Mouse (Mus musculus): ENCODE measurements around the gene Slc12a4. TPM values are rescaled to one million over a fixed set of nuclear protein-coding genes. Genes with fewer than 3 reads are reported as not detected.
A peak's percentile ranks its signal among the peaks of the same experiment; 100 is the strongest.

The Slc12a4 gene
- polyA plus RNA-seq, 1 experiment from 2014 or later: 10.1 TPM

DNA sequence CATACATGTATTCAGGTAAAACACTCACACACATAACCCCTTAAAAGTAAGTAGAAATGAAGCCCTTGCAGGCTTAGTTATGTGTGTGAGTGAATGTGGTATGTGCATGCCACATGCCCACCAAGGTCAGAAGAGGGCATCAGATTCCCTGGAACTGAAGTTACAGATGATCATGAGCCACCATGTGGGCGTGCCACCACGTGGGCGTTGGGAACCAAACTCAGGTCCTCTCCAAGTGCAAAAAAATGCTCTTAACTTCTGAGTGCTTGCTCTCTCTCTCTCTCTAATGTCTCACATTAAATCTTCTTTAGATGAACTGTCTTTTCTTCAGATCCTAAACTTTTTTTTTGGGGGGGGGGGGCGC, 27.6 kb downstream of the Slc12a4 start, which contains the start of gene Psmb10:
TSS of gene Psmb10 (minus strand) at position 139 of the 364 bp plus-strand sequence.
- H3K9me3 ChIP-seq: no peaks in the 10 kb centered on the region
- H3K4me1 ChIP-seq: peaks cover 22% of the 10 kb centered on the region
- H3K27me3 ChIP-seq: no peaks in the 10 kb centered on the region
- WGBS: 40% methylated on average over 4 of the region's 4 CpGs
- no peak for ATAC-seq (replicated peaks)
- H3K9ac ChIP-seq (replicated peaks): peak within 1 kb of the TSS; percentile 84
- H3K27ac ChIP-seq (replicated peaks): peak within 1 kb of the TSS; percentile 86
- H3K4me3 ChIP-seq: peak within 1 kb of the TSS; percentile 81
- H3K36me3 ChIP-seq: no peaks in the 10 kb centered on the region
- H3K4me2 ChIP-seq (replicated peaks): peak within 1 kb of the TSS; percentile 86

DNA sequence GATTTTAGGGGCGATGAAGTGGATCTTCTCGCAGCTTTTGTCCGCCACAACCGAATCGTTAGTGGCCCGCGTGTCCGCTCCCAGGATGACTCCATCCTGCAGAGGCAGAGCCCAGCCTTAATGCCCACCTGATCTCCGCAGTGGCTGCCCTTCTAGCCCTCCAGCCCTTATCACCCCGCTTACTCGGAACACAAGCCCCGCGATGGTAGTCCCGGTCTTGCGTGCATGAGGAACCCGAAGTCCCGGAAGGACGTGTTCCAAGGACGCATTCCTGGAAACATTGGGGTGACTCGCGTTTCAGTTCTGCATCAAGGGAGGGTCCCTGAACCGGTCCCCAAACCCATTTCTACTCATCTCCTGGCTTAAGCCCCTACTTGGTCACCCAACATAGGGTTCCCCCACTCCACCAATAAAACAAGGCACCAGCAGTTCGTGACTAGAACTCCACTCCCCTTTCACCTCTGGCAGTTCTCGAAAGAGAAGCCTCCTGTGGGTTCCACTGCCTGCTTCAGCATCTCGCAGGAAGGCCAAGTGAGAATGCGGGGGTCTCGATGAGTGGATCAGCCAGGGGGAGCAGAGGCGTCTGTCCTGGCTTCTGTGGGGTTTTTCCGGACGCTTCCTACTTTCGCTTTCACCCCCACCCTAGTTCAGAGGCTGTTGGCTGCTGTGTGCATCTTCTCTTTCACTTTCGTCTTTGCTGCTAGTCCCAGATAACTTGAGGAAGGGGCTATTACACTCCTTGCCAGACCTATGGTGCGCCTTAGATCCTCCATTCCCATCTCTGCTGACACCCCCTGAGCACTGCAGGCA, 28.2 kb downstream of the Slc12a4 start:
- H3K36me3 ChIP-seq: no peaks in the 10 kb centered on the region
- peak overlapping the region; percentile 86 for H3K27ac ChIP-seq (replicated peaks)
- peak overlapping the region; percentile 86 for H3K4me2 ChIP-seq (replicated peaks)
- no peaks in the 10 kb centered on the region for H3K9me3 ChIP-seq
- peak overlapping the region; percentile 81 for H3K4me3 ChIP-seq
- H3K4me1 ChIP-seq: peaks cover 22% of the 10 kb centered on the region
- no peaks in the 10 kb centered on the region for H3K27me3 ChIP-seq
- 3% methylated on average over 33 of the region's 33 CpGs for WGBS
- peak; percentile 44 for ATAC-seq (replicated peaks)
- H3K9ac ChIP-seq (replicated peaks): peak overlapping the region; percentile 84

DNA sequence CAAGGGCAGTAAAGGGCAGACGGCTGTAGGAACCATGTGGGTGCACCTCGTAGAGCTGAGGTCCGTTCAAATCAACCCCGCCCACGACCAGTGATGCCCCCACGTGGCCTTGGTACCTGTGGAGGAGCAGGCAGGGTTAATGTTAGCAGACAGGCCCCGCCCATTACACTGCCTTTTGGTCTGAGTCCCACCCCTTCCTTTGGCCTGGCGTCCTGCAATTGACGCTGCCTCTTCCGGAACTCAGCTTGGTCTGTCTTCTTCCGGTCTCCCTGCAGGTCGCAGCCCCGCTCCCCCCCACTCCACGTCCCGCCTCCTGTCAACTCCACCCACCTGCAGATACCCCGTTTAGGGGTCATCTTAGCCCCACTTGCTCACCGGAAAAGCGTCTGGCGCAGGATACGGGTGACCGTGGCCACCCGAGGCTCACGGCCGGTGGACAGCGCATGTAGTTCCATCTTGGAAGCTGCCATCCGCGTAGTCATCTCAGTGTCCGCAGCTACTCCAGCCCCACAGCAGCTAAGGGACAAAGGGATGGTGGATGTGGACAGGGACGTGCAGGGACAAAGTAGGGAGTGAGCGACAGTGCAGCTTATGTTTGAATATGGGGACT, 28.9 kb downstream of the Slc12a4 start:
- H3K4me1 ChIP-seq: peaks cover 22% of the 10 kb centered on the region
- peak overlapping the region; percentile 81 for H3K4me3 ChIP-seq
- H3K9me3 ChIP-seq: no peaks in the 10 kb centered on the region
- peaks cover 4% of the 10 kb centered on the region; the same call in 1 of the 2 replicates for H3K36me3 ChIP-seq
- H3K27me3 ChIP-seq: no peaks in the 10 kb centered on the region
- ATAC-seq (replicated peaks): peak; percentile 88
- peak overlapping the region; percentile 84 for H3K9ac ChIP-seq (replicated peaks)
- H3K27ac ChIP-seq (replicated peaks): peak overlapping the region; percentile 86
- H3K4me2 ChIP-seq (replicated peaks): peak overlapping the region; percentile 86
- WGBS: under 1% methylated on average over 30 of the region's 30 CpGs

- Histone ChIP-seq H3K27me3 (no peaks in the 10 kb centered on the region), H3K4me2 (replicated peaks) (peak overlapping the region; percentile 86), H3K4me3 (peak overlapping the region; percentile 81), H3K9ac (replicated peaks) (peak overlapping the region; percentile 84), H3K4me1 (peaks cover 22% of the 10 kb centered on the region), H3K27ac (replicated peaks) (peak overlapping the region; percentile 86; the same call in 1 of the 2 replicates), H3K36me3 (peaks cover 4% of the 10 kb centered on the region; the same call in 1 of the 2 replicates), H3K9me3 (no peaks in the 10 kb centered on the region)
- ATAC-seq (replicated peaks): no peak
- 28% methylated on average over 7 of the region's 7 CpGs for WGBS
These were observed 29.9 kb downstream of the Slc12a4 start for GRCm38 (mm10) chr8:105935863-105936603.

DNA sequence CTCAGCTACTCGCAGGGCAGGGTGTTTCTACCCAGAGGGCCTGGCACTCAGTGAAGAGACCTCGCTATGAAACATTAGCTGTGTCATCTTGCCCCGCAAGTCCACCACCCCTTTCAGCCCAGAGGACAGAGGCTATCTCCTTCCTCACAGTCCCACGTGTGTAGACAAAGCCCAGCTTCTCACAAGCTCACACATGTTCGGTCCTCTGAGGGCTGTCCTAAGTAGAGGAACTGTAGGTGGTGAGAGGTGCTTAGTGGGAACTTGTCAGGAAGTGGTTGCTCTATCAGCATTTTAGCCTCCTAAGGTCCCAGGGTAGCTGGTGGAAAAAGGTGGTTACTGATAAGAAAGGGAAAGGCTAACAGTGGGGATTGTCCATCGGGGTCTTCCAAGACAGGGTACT, 30.8 kb downstream of the Slc12a4 start:
- Histone ChIP-seq H3K36me3 (peaks cover 4% of the 10 kb centered on the region; the same call in 1 of the 2 replicates), H3K4me1 (peaks cover 26% of the 10 kb centered on the region), H3K27ac (replicated peaks) (no peak overlapping the region), H3K9me3 (no peaks in the 10 kb centered on the region), H3K27me3 (no peaks in the 10 kb centered on the region), H3K9ac (replicated peaks) (no peak overlapping the region), H3K4me2 (replicated peaks) (no peak overlapping the region), H3K4me3 (no peak overlapping the region)
- WGBS: 87% methylated on average over 6 of the region's 6 CpGs
- ATAC-seq (replicated peaks): no peak

DNA sequence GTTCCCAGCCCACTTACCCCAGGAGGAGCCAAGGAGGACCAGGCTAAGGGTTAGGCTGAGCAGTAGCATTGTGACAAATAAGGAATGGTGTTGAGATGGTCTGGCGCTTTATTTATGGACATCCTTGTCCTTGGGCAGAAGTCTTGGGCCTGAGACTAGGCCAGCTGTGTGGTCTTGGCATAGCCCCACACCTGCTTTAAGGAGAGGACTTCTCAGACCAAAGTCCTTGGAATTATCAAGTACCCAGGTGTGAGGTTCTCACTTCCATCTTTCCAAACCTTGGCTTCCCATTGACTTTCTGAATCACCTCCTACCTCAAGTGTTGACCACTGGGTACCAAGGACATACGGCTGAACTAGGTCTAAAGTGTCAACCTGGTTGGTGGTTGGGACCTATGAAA, 32.1 kb downstream of the Slc12a4 start, which contains the start of gene Ctrl:
TSS of gene Ctrl (minus strand) at position 101 of the 400 bp plus-strand sequence.
- Histone ChIP-seq H3K27ac (replicated peaks) (no peak within 1 kb of the TSS), H3K4me2 (replicated peaks) (no peak within 1 kb of the TSS), H3K36me3 (peaks cover 4% of the 10 kb centered on the region; the same call in 1 of the 2 replicates), H3K9me3 (no peaks in the 10 kb centered on the region), H3K27me3 (no peaks in the 10 kb centered on the region), H3K4me1 (peaks cover 27% of the 10 kb centered on the region), H3K4me3 (no peak within 1 kb of the TSS), H3K9ac (replicated peaks) (no peak within 1 kb of the TSS)
- WGBS: 98% methylated on average over 2 of the region's 2 CpGs
- no peak for ATAC-seq (replicated peaks)

- WGBS: 93% methylated on average over 11 of the region's 11 CpGs
- Histone ChIP-seq H3K27ac (replicated peaks) (no peak overlapping the region), H3K27me3 (no peaks in the 10 kb centered on the region), H3K4me2 (replicated peaks) (no peak overlapping the region), H3K9ac (replicated peaks) (no peak overlapping the region), H3K4me1 (peaks cover 18% of the 10 kb centered on the region), H3K9me3 (no peaks in the 10 kb centered on the region), H3K4me3 (no peak overlapping the region), H3K36me3 (peaks cover 4% of the 10 kb centered on the region; the same call in 1 of the 2 replicates)
- ATAC-seq (replicated peaks): no peak
These were observed 33.4 kb downstream of the Slc12a4 start for GRCm38 (mm10) chr8:105932525-105932924.

DNA sequence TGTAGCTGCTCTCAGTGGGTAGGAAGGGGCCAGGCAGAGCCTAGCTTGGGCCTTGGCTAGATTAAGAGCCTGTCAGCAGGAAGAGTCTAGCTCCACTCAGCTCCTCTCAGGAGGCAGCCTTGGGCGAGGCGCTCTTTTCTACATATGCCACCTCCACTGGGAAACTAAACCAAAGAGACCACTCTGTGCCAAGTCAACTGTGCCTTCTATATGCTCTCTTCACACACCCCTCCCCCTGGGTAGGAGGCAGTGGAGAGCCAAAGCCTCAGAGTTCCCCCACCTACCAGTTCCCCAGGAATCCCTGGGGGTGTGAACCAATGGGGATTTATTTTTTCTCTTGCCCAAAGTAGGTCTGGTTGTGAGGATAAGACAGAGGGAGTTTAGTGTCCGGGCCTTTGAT, 34.6 kb downstream of the Slc12a4 start:
- peaks cover 4% of the 10 kb centered on the region; the same call in 1 of the 2 replicates for H3K36me3 ChIP-seq
- no peaks in the 10 kb centered on the region for H3K27me3 ChIP-seq
- no peak overlapping the region for H3K9ac ChIP-seq (replicated peaks)
- WGBS: 84% methylated on average over 3 of the region's 3 CpGs
- H3K4me2 ChIP-seq (replicated peaks): no peak overlapping the region
- H3K9me3 ChIP-seq: no peaks in the 10 kb centered on the region
- no peak overlapping the region for H3K27ac ChIP-seq (replicated peaks)
- H3K4me1 ChIP-seq: peaks cover 13% of the 10 kb centered on the region
- no peak overlapping the region for H3K4me3 ChIP-seq
- no peak for ATAC-seq (replicated peaks)

DNA sequence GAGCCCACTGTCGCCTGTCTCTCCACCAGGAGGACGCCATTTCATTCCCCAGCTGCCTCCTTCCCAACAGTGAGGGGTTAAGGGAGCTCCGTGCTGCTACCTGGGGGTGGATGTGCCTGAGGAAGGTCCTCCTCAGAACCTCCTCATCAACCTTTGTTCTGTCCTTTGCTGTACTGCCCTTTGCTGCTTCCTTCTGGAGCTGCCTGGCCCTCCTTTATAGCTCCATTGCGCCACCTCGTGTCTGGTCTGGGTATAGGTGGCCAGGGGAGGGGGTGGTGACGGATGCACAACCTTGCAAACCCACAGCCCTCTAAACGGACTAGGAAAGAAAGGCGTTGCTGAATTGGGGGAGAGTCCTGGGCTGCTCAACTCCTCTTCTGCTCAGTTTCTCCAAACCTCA, 35.3 kb downstream of the Slc12a4 start:
- Histone ChIP-seq H3K27me3 (no peaks in the 10 kb centered on the region), H3K4me3 (no peak overlapping the region), H3K4me1 (peaks cover 6% of the 10 kb centered on the region), H3K4me2 (replicated peaks) (no peak overlapping the region), H3K27ac (replicated peaks) (peak overlapping the region; percentile 58; the same call in 1 of the 2 replicates), H3K9me3 (no peaks in the 10 kb centered on the region), H3K9ac (replicated peaks) (0 out of 2 replicates have a peak overlapping the region, but pooled peaks have one; percentile 9), H3K36me3 (peaks cover 4% of the 10 kb centered on the region; the same call in 1 of the 2 replicates)
- WGBS: 11% methylated on average over 8 of the region's 8 CpGs
- peak; percentile 67 for ATAC-seq (replicated peaks)

DNA sequence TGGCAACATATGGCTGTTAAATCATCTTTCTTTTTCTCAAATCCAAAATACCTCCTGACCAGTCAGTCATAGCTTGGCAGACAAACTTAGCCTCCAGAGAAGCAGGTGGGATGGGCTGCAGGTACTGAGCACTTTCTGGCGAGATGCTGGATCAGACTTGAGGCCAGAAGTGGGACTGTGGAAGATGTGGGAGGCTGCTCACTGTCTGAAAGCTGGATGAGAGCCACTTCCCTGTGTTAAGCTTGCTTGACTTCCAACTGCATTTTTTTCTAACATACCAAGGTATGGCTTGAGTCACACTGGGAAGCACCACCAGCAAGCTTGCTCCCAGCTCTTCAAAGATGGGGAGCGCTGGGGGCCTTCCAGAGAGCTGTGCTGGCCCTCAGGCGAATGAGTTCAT, 40.8 kb downstream of the Slc12a4 start:
- no peaks in the 10 kb centered on the region for H3K36me3 ChIP-seq
- H3K4me3 ChIP-seq: no peak overlapping the region
- no peaks in the 10 kb centered on the region for H3K27me3 ChIP-seq
- no peaks in the 10 kb centered on the region for H3K9me3 ChIP-seq
- H3K4me2 ChIP-seq (replicated peaks): no peak overlapping the region
- peaks cover under 1% of the 10 kb centered on the region; the same call in 1 of the 2 replicates for H3K4me1 ChIP-seq
- H3K9ac ChIP-seq (replicated peaks): no peak overlapping the region
- no peak for ATAC-seq (replicated peaks)
- WGBS: 73% methylated on average over 3 of the region's 3 CpGs
- no peak overlapping the region for H3K27ac ChIP-seq (replicated peaks)

DNA sequence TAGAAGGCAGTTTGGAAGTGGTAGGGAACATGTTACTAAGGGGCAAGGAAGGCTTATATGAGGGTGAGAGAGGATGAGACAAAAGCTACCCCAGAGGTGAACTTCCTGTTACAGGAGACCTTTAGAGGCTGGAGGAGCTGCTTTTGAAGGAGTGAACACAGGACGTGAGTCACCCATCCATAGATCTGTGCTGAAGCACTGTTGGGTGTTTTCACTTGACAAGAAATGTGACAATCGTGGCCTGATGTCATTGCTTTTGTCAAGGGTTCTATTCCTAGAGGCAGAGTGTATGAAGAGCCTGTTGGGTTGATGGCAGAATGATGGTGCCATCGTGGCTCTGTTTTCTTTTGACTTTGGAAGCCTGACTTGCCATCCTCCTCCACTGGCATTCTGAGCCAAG, 46.5 kb downstream of the Slc12a4 start:
- ATAC-seq (replicated peaks): no peak
- H3K27ac ChIP-seq (replicated peaks): no peak overlapping the region
- no peak overlapping the region for H3K9ac ChIP-seq (replicated peaks)
- peaks cover 8% of the 10 kb centered on the region; the same call in 1 of the 2 replicates for H3K36me3 ChIP-seq
- H3K4me3 ChIP-seq: no peak overlapping the region
- no peak overlapping the region for H3K4me2 ChIP-seq (replicated peaks)
- H3K9me3 ChIP-seq: no peaks in the 10 kb centered on the region
- WGBS: 85% methylated on average over 3 of the region's 3 CpGs
- H3K4me1 ChIP-seq: no peaks in the 10 kb centered on the region
- H3K27me3 ChIP-seq: no peaks in the 10 kb centered on the region

Data from forebrain, embryonic 15.5 days (tissue).